Mouse (Mus musculus) midbrain, embryonic 12.5 days (tissue): ENCODE results near the gene Tln2. TPM values are rescaled to one million over a fixed set of nuclear protein-coding genes. Genes with fewer than 3 reads are reported as not detected.
"Not testable (repeated sequence)": the region's sequence is repeated elsewhere in the genome, so short reads cannot be mapped to it uniquely, and the experiment has no call there.

Source experiments
- ATAC-seq: fragments of 200-750 bp; cut with Nextera tagmentation; 2 replicates; pipeline ENCODE4 v1.8.0; 2017; ENCODE audit warnings: low read depth, moderate TSS enrichment, moderate library complexity; ENCODE audit not compliant: low FRiP score
- H3K27ac ChIP-seq: fragments of 300-500 bp; sonication (generic); replicated peaks from 2 replicates; pipeline ENCODE4 v1.5.1; 2016; ENCODE audit warnings: mild to moderate bottlenecking
- H3K27me3 ChIP-seq: fragments of 300-500 bp; sonication (generic); 2 replicates; pipeline ENCODE4 v1.6.1; 2016; ENCODE audit warnings: mild to moderate bottlenecking
- H3K36me3 ChIP-seq: fragments of 300-500 bp; sonication (generic); 2 replicates; pipeline ENCODE4 v1.6.1; 2016
- H3K4me1 ChIP-seq: fragments of 300-500 bp; sonication (generic); 2 replicates; pipeline ENCODE4 v1.6.1; 2016
- H3K4me2 ChIP-seq: fragments of 300-500 bp; sonication (generic); replicated peaks from 2 replicates; pipeline ENCODE4 v1.6.1; 2016; ENCODE audit warnings: mild to moderate bottlenecking, moderate library complexity
- H3K4me3 ChIP-seq: fragments of 300-500 bp; sonication (generic); 2 replicates; pipeline ENCODE4 v1.5.1; 2016; ENCODE audit warnings: mild to moderate bottlenecking
- H3K9ac ChIP-seq: fragments of 300-500 bp; sonication (generic); replicated peaks from 2 replicates; pipeline ENCODE4 v1.6.1; 2016; ENCODE audit warnings: mild to moderate bottlenecking, moderate library complexity
- H3K9me3 ChIP-seq: fragments of 300-500 bp; sonication (generic); 2 replicates; pipeline ENCODE4 v1.6.1; 2016; ENCODE audit warnings: mild to moderate bottlenecking
- WGBS: fragments of 180-500 bp; shearing (Covaris S2); methylation state at CpG from one replicate; pipeline ENCODE4 v1.1.7; 2016; 5-methylcytosine and 5-hydroxymethylcytosine counted together
- polyA plus RNA-seq: library from polyadenylated mRNA; unstranded; fragments of >200 nt; fragmentation: Nextera tagmentation; extraction: Ambion mirVana; gene quantifications from 2 replicates; pipeline ENCODE4 v1.2.1, GENCODE M21; 2016

Tln2 gene
- polyA plus RNA-seq, 1 experiment from 2014 or later: 24.0 TPM

DNA sequence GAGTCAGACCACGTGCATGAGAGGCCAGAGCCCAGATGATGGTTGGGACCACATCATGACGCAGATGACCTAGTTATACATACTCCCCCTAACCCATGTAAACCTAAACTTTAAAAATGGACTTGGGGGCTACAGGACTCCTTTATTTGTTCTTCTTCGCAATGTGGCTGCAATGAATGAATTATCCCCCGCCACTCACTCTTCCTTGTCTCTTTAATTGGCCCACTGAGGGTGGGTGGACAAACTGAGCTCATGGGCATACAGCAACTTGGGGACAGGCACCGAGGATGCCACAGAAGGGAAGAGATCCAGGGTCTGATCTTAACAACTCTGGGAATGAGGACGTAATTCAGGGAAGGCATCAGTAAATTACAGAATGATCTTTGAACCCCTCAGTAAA, 277.7 kb downstream of the Tln2 start:
- Histone ChIP-seq H3K4me1 (no peaks in the 10 kb centered on the region), H3K9ac (no peak overlapping the region), H3K4me3 (no peak overlapping the region), H3K36me3 (no peaks in the 10 kb centered on the region), H3K4me2 (no peak overlapping the region), H3K27ac (no peak overlapping the region), H3K9me3 (no peaks in the 10 kb centered on the region), H3K27me3 (no peaks in the 10 kb centered on the region)
- WGBS: 85% methylated on average over 6 of the region's 6 CpGs
- ATAC-seq: no peak

DNA sequence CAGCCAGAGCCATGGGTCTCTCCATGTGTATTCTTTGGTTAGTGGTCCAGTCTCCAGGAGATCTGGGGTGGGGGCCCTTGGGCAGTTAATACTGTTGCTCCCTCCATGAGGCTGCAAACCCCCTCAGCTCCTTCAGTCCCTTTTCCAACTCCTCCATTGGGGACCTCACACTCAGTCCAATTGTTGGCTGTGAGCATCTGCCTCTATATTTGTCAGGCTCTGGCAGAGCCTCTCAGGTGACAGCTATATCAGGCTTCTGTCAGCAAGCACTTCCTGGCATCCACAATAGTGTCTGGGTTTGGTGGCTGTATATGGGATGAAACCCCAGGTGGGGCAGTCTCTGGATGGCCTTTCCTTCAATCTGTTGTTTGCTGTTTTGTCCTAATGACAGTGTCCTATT, 279.2 kb downstream of the Tln2 start:
- not testable (repeated sequence) for ATAC-seq, H3K4me1 ChIP-seq, H3K4me2 ChIP-seq, H3K36me3 ChIP-seq, H3K4me3 ChIP-seq, H3K9ac ChIP-seq, H3K27ac ChIP-seq, H3K27me3 ChIP-seq, H3K9me3 ChIP-seq

DNA sequence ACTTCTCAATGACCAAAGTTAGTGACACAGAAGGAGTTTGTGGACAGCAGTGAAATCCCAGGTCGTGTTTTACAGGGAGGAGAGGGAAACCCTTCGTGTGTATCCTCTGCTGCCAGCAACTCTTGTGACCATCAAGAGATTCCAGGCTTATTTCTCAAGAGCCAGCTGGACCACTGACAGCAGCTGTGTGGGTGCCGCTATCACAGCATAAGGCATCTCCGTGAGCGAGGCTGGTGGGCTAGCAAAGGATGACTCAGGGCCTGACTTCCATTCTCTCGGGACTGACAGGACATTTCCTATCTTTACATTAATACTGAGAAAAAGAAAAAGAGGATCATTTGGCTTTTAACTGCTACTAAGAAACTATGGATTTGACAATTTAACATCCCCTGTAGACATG, 283.1 kb downstream of the Tln2 start:
- no peaks in the 10 kb centered on the region for H3K9me3 ChIP-seq
- no peak for ATAC-seq
- 92% methylated on average over 6 of the region's 6 CpGs for WGBS
- H3K36me3 ChIP-seq: no peaks in the 10 kb centered on the region
- no peak overlapping the region for H3K4me2 ChIP-seq
- no peaks in the 10 kb centered on the region for H3K27me3 ChIP-seq
- no peak overlapping the region for H3K27ac ChIP-seq
- H3K9ac ChIP-seq: no peak overlapping the region
- H3K4me1 ChIP-seq: no peaks in the 10 kb centered on the region
- no peak overlapping the region for H3K4me3 ChIP-seq

DNA sequence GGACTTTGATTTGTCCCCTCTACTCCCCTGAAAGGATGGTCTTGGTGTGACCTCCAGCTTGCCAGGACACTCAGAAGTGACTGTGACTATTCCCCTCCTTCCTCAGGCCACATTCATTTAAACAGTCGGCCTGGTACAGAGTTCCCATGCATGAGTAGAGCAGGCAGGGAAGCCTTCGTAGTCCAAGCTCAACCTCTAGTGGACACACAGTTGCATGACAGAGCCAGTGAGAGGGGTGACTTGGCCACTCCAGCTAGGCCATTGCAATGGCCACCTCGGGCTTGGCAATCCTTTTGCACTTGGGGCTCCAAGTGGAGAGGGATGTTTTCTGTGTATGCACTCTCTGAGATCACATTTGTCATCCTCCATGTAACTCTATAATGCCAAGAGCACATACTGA, 285.2 kb downstream of the Tln2 start:
- 52% methylated on average over 3 of the region's 3 CpGs for WGBS
- no peak for ATAC-seq

DNA sequence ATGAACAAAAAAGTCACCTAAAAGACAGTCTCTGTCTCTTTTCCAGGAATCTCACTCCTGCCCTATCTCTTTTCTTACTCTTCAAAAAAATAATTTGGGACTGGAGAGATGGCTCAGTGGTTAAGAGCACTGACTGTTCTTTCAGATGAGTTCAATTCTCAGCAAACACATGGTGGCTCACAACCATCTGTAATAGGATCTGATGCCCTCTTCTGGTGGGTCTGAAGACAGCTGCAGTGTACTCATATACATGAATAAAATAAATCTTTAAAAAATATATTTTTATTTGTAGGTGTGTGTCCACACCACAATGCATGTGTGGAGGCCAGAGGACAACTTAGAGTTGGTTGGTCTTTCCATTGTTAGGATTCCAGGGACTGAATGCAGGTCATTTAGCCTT, 286.1 kb downstream of the Tln2 start:
- H3K9ac ChIP-seq: no peak overlapping the region
- H3K36me3 ChIP-seq: no peaks in the 10 kb centered on the region
- no peak for ATAC-seq

More for the DNA sequence above, 285.2 kb downstream of the Tln2 start:
- no peaks in the 10 kb centered on the region for H3K36me3 ChIP-seq
- H3K9me3 ChIP-seq: no peaks in the 10 kb centered on the region
- H3K4me3 ChIP-seq: no peak overlapping the region
- H3K4me2 ChIP-seq: no peak overlapping the region
- no peaks in the 10 kb centered on the region for H3K4me1 ChIP-seq
- no peak overlapping the region for H3K9ac ChIP-seq
- no peak overlapping the region for H3K27ac ChIP-seq
- H3K27me3 ChIP-seq: no peaks in the 10 kb centered on the region

DNA sequence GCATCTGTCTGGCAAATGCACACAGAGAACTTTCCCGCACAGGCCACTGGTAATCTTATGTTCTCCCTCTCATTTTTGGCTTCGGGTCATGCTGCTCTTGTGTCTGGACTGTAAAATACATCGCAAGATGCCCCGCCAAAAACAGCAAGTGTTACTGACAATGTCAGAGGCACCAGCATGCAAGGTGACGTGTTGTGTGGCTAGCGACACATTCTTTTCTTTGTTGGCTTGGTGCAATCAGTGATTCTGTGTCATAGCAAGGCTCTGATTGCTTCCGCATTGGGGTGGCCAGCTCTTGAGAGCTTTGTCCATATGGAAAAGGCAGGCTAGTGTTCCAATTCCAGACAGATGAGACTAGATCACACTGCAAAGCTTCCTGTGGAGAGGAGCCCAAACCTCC, 288.8 kb downstream of the Tln2 start:
- Histone ChIP-seq H3K4me2 (no peak overlapping the region), H3K27ac (no peak overlapping the region)
- WGBS: 84% methylated on average over 7 of the region's 7 CpGs

More for the DNA sequence above, 286.1 kb downstream of the Tln2 start:
- no peaks in the 10 kb centered on the region for H3K9me3 ChIP-seq
- no peak overlapping the region for H3K4me2 ChIP-seq
- no peak overlapping the region for H3K27ac ChIP-seq
- no peaks in the 10 kb centered on the region for H3K4me1 ChIP-seq
- H3K4me3 ChIP-seq: no peak overlapping the region
- no peaks in the 10 kb centered on the region for H3K27me3 ChIP-seq

DNA sequence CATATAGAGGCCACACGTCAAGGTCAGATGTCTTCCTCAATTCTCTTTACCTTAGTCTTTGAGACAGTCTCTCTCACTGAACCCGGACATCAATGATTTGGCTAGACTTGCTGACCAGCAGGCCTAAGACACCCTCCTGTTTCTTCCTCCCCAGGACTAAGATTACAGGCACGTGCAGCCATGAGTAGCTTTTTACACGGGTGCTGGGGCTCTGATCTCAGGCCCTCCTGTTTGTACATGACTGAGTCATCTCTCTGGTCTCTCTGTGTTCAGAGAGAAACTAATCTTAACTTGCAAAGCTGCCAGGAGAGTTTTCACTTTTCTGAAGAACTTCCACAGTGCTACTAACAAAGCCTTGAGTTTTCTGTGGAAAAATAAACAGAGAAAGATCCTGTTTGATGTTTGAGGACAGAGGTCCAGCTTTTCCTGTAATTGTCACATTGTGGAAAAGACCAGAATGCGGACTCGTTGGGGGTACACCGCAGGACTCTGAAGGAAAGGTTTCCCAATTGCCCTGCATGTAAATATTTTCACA, 289.4 kb downstream of the Tln2 start:
- H3K27ac ChIP-seq: no peak overlapping the region
- H3K4me3 ChIP-seq: no peak overlapping the region
- H3K27me3 ChIP-seq: no peaks in the 10 kb centered on the region
- H3K36me3 ChIP-seq: no peaks in the 10 kb centered on the region
- 78% methylated on average over 7 of the region's 7 CpGs for WGBS
- no peak for ATAC-seq
- H3K9ac ChIP-seq: no peak overlapping the region
- no peaks in the 10 kb centered on the region for H3K9me3 ChIP-seq
- peaks cover 6% of the 10 kb centered on the region; the same call in 1 of the 2 replicates for H3K4me1 ChIP-seq
- no peak overlapping the region for H3K4me2 ChIP-seq

More for the DNA sequence above, 288.8 kb downstream of the Tln2 start:
- H3K9ac ChIP-seq: no peak overlapping the region
- no peak for ATAC-seq
- H3K4me3 ChIP-seq: no peak overlapping the region
- H3K9me3 ChIP-seq: no peaks in the 10 kb centered on the region
- no peaks in the 10 kb centered on the region for H3K36me3 ChIP-seq
- no peaks in the 10 kb centered on the region for H3K4me1 ChIP-seq
- no peaks in the 10 kb centered on the region for H3K27me3 ChIP-seq

DNA sequence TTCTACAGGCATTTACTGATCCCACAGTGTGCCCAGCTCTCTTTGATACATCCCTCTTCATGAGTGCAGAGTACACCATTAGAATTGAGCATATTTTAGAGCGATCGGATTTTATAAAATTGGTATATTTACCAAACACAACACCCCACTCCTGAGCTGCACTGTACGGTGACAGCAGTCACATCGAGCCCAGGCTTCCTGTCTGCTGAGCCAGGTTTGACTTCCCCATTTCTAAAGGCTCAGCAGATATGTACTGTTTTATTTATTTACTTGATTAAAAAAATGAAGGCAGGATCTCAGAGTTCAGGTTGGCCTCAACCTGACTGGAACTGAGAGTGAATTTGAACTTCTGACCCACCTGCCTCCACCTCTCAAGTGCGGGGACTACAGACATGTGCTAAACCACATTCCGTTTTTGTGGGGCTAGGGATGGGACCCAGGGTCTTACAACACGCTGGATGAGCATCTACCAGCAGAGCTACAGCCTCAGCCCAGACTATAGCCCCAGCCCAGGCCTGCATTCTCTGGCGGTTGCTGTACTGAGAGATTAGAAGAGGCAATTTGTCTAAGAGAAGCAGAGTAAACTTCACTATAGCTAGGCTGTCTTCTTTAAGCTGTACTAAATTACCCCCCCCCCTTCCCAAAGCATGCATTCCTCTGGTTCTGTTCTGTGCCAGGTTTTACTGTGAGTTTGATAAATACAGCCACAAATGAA, 292.1 kb downstream of the Tln2 start:
- no peaks in the 10 kb centered on the region for H3K36me3 ChIP-seq
- H3K4me2 ChIP-seq: no peak overlapping the region
- H3K27me3 ChIP-seq: no peaks in the 10 kb centered on the region
- H3K27ac ChIP-seq: no peak overlapping the region
- ATAC-seq: no peak
- peaks cover 7% of the 10 kb centered on the region; the same call in 1 of the 2 replicates for H3K4me1 ChIP-seq
- no peak overlapping the region for H3K4me3 ChIP-seq
- no peak overlapping the region for H3K9ac ChIP-seq
- H3K9me3 ChIP-seq: no peaks in the 10 kb centered on the region
- 82% methylated on average over 8 of the region's 8 CpGs for WGBS

DNA sequence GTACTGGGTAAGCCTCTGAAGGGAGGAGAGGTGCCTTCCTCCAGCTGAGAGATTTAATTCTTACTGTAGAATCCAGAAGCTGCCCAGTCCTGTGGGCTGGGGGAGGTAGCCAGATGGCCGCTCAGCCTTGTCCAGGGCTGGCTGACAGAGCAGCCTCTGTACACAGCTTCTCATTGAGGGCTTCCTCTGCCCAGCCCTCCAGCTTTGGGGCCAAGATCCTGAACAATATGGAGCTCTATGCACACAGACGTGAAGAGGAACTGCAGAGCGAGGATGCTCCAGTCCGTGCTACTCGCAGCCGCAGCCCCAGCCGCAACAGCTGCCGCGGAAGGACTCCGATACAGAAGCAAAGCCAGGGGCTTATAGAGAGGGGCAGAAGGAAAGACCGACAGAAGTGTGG, 294.0 kb downstream of the Tln2 start:
- ATAC-seq: no peak
- Histone ChIP-seq H3K27ac (no peak overlapping the region), H3K9ac (no peak overlapping the region), H3K4me3 (no peak overlapping the region), H3K27me3 (no peaks in the 10 kb centered on the region), H3K36me3 (no peaks in the 10 kb centered on the region), H3K4me2 (no peak overlapping the region), H3K4me1 (peaks cover 15% of the 10 kb centered on the region), H3K9me3 (no peaks in the 10 kb centered on the region)
- 77% methylated on average over 11 of the region's 11 CpGs for WGBS

DNA sequence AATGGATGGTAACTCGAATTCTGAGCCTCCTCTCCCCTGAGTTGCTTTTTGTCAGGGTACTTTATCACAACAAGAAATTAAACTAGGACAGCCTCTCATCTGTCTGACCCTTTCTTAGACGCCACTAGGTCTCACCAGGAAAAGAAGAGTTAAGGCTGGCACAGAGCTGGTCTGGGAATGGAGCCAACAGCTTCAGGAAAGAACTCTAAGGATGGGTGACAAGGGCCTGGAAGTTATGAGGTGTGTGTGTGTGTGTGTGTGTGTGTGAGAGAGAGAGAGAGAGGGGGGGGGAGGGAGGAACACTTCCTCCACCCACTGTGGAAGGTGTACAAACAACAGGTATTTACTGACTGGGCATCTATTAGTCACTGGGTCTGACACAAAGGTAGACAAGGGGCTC, 294.6 kb downstream of the Tln2 start:
- ATAC-seq: no peak
- no peak overlapping the region for H3K4me3 ChIP-seq
- H3K9ac ChIP-seq: no peak overlapping the region
- no peaks in the 10 kb centered on the region for H3K27me3 ChIP-seq
- H3K27ac ChIP-seq: no peak overlapping the region
- WGBS: 82% methylated on average over 2 of the region's 2 CpGs
- H3K36me3 ChIP-seq: no peaks in the 10 kb centered on the region
- H3K4me1 ChIP-seq: peaks cover 15% of the 10 kb centered on the region
- no peak overlapping the region for H3K4me2 ChIP-seq
- H3K9me3 ChIP-seq: no peaks in the 10 kb centered on the region

DNA sequence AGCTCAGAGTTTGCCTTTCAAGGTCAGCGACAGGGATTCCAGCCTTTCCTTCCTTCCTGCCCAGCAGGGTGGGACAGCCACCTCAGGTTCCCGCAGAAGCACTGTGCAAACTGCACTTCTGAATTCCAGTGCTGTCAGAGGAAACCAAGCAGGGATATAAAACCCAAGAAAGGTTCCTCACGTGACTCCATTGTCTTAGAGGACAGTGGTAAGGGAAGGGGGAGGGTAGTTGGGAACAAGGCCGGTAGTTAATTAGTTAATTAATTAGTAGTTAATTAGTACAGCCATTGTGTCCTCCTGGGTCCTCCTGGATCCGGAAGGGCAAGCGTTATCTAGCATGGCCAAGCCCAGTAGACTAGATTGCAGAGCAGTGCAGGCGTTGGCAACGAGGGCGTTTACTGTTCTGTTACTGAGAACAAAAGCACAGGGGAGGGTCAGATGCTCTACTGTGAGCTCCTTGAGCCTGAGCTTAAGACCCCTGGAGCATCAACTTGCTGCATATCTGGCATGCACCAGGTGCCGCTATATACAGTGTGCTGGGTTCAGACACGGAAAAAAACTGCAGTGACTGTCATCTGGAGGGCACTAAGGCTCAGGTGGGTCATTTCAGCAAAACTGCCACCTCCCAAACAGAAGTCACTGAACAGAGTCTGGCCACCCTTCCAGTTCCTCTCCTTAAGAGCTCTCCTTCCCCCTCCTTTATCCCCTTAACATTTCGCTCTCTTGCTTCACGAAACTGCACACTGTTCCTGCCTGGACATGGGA, 298.5 kb downstream of the Tln2 start:
- 0 out of 2 replicates have a peak overlapping the region, but pooled peaks have one; percentile 12 for H3K27ac ChIP-seq

DNA sequence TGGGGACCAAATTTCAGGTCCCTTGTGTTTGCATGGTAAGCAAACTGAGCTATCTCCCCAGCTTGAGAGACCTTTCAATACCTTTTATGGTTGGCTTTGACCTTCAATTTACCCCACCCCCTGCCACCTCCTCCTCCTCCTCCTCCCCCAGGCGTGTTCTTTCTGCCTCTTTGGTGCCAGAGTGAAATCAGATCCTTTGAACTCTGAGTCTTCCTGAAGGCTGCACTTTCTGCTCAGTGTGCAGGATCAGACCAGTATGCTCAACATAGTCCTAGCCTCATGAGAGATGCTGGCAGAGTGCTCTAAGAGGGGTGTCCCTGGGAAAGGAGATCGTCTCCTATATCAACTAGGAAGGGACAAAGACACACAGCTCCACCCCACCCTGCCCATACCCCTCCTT, 309.4 kb downstream of the Tln2 start:
- Histone ChIP-seq H3K4me3 (no peak overlapping the region), H3K4me2 (no peak overlapping the region), H3K4me1 (no peaks in the 10 kb centered on the region), H3K27me3 (no peaks in the 10 kb centered on the region), H3K9me3 (no peaks in the 10 kb centered on the region), H3K27ac (no peak overlapping the region), H3K9ac (no peak overlapping the region), H3K36me3 (no peaks in the 10 kb centered on the region)
- no peak for ATAC-seq
- WGBS: 85% methylated on average over 2 of the region's 2 CpGs

More for the DNA sequence above, 298.5 kb downstream of the Tln2 start:
- Histone ChIP-seq H3K4me2 (no peak overlapping the region), H3K9me3 (no peaks in the 10 kb centered on the region), H3K9ac (no peak overlapping the region), H3K4me1 (peaks cover 15% of the 10 kb centered on the region), H3K36me3 (0 out of 2 replicates have a peak, but pooled peaks cover 7% of the 10 kb centered on the region), H3K4me3 (no peak overlapping the region), H3K27me3 (no peaks in the 10 kb centered on the region)
- no peak for ATAC-seq
- 22% methylated on average over 13 of the region's 13 CpGs for WGBS
